Mouse (Mus musculus): ENCODE measurements around the gene Gsx1. TPM values are rescaled to one million over a fixed set of nuclear protein-coding genes. Genes with fewer than 3 reads are reported as not detected.
A peak's percentile ranks its signal among the peaks of the same experiment; 100 is the strongest.

The Gsx1 gene
- total and polyA plus RNA-seq, 3 experiments: not detected

DNA sequence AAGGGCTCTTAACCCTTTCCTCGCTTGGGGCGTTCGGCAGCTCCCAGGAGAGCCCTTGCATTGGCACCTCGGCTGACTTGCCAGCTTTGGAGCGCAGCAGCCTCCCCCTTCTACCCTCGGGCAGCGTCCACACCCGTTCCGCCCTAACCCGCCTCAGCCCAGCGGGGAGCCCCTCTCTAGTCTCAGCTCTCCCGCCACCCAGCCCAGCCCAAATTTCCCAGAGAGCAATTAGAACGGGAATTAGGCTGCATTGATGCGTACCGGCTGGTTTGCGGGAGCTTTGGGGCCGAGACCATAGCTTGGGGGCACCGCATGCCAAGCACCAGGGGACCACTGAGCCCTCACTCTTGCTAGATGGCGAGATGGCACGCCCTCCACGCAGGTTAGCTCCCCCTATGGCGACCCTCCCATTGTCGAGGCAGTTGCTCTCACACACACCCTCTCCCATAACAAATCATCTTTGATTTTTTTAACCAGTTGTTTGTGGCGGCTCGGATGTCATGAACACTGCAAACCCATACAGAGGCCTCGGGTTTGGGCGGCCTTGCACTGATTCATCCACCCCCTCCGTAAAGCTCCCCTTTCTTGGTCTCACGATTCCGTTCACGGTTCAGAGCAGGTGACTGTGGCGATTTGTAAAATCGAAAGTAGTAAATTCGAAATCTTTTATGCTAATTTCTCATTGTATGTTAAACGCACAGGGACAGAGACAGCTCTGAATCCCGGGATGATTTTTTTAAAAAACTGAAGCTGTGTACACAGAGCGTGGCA, 1.5 kb upstream of the Gsx1 start (continued):
- TF ChIP-seq JUND (conservative IDR thresholded peaks at IDR 0.05; ENCODE audit: low read depth, low read length) (no peak), POLR2A (IDR thresholded peaks at IDR 0.05; ENCODE audit: low read depth, low read length) (no peak), ELF1 (IDR thresholded peaks at IDR 0.05; ENCODE audit: low read depth, low read length) (no peak), MAZ (IDR thresholded peaks at IDR 0.05; ENCODE audit: low read depth, low read length) (no peak), KAT2A (IDR thresholded peaks at IDR 0.05; ENCODE audit: insufficient replicate concordance, low read length) (no peak), GABPA (IDR thresholded peaks at IDR 0.05; ENCODE audit: insufficient replicate concordance, low read depth, low read length) (no peak), EP300 (IDR thresholded peaks at IDR 0.05; ENCODE audit: low read length) (peak; percentile 24; the same call in 1 of the 2 replicates)

GRCm38 (mm10) chr5:147187552-147188170, 835 bp upstream of the Gsx1 start:
- in situ Hi-C loops (cut with MboI; ENCODE audit: low pct_ligation_motif_present, low pct_unique_long_range_greater_than_20kb, low sequenced_read_pairs) (no loop called here), dilution Hi-C loops (cut with MboI; ENCODE audit: extremely low pct_ligation_motif_present, extremely low pct_unique_long_range_greater_than_20kb, low sequenced_read_pairs) (no loop called here)
- Histone ChIP-seq H3K36me3 (replicated peaks in 1 of 2; ENCODE audit: control insufficient read depth in 1 of 2, insufficient read depth in 1 of 2, low read length in 1 of 2) (no peaks in the 10 kb centered on the region), H3K27ac (ENCODE audit: insufficient read depth, low read depth) (no peak overlapping the region), H3K9me3 (replicated peaks; ENCODE audit: low read length) (peaks cover 46% of the 10 kb centered on the region), H3K27me3 (replicated peaks) (peaks cover 30% of the 10 kb centered on the region), H3K4me1 (ENCODE audit: control insufficient read depth in 1 of 2, insufficient read depth in 2 of 2) (peaks cover 2 to 15% of the 10 kb centered on the region in 2 experiments; a peak in 2 of 4 replicates), H3K9ac (ENCODE audit: insufficient read depth, low read depth) (no peak overlapping the region), H3K4me2 (ENCODE audit: insufficient read depth, low read depth, poor library complexity, severe bottlenecking) (0 out of 2 replicates have a peak overlapping the region, but pooled peaks have one; percentile 2), H3K79me2 (replicated peaks; ENCODE audit: control insufficient read depth, extremely low read depth, insufficient read depth, poor library complexity, severe bottlenecking) (no peaks in the 10 kb centered on the region), H3K4me3 (replicated peaks in 1 of 3; ENCODE audit: low read depth in 2 of 3, low read length in 2 of 3, poor library complexity in 1 of 3) (peak overlapping the region in 1 of 3 experiments; percentile 16)
- no peak for DNase-seq (ENCODE audit: extremely low read depth)
- TF ChIP-seq UBTF (IDR thresholded peaks at IDR 0.05; ENCODE audit: low read depth, low read length) (0 out of 2 replicates have a peak, but pooled peaks have one; percentile 1), MXI1 (IDR thresholded peaks at IDR 0.05; ENCODE audit: low read depth, low read length) (no peak)

DNA sequence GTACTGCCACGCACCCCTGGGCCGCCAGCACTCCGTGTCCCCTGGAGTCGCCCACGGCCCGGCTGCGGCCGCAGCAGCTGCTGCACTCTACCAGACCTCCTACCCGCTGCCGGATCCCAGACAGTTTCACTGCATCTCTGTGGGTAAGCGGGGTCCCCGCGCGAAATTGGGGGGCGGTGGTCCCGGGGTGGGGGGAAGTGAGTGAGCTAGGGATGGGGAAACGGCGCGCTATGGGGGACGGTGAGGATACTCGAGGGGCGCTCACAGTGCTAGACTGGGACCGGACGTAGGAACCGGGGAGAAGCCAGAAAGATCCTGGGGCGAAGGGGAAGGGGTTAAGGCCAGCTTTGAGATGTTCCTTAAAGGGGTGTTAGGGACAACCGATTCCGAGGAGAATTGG, 660 bp downstream of the Gsx1 start:
- Histone ChIP-seq H3K79me2 (replicated peaks; ENCODE audit: control insufficient read depth, extremely low read depth, insufficient read depth, poor library complexity, severe bottlenecking) (no peaks in the 10 kb centered on the region), H3K4me2 (ENCODE audit: insufficient read depth, low read depth, poor library complexity, severe bottlenecking) (no peak overlapping the region), H3K4me3 (replicated peaks in 1 of 3; ENCODE audit: low read depth in 2 of 3, low read length in 2 of 3, poor library complexity in 1 of 3) (no peak overlapping the region), H3K9ac (ENCODE audit: insufficient read depth, low read depth) (no peak overlapping the region), H3K9me3 (replicated peaks; ENCODE audit: low read length) (peaks cover 35% of the 10 kb centered on the region), H3K4me1 (ENCODE audit: control insufficient read depth in 1 of 2, insufficient read depth in 2 of 2) (peaks cover 2 to 15% of the 10 kb centered on the region in 2 experiments; a peak in 2 of 4 replicates), H3K36me3 (replicated peaks in 1 of 2; ENCODE audit: control insufficient read depth in 1 of 2, insufficient read depth in 1 of 2, low read length in 1 of 2) (no peaks in the 10 kb centered on the region), H3K27me3 (replicated peaks) (peaks cover 27% of the 10 kb centered on the region), H3K27ac (ENCODE audit: insufficient read depth, low read depth) (no peak overlapping the region)
- TF ChIP-seq MAX (IDR thresholded peaks at IDR 0.05; ENCODE audit: low read length) (no peak), CTCF (conservative IDR thresholded peaks at IDR 0.05 in 1 of 2, IDR thresholded peaks at IDR 0.05 in 1 of 2; ENCODE audit: low read depth in 2 of 2, low read length in 2 of 2) (no peak), MAZ (IDR thresholded peaks at IDR 0.05; ENCODE audit: low read depth, low read length) (no peak), E2F4 (IDR thresholded peaks at IDR 0.05; ENCODE audit: insufficient replicate concordance, low read depth, low read length) (no peak), ZMIZ1 (IDR thresholded peaks at IDR 0.05; ENCODE audit: low read depth, low read length) (no peak), CHD1 (IDR thresholded peaks at IDR 0.05; ENCODE audit: low read depth, low read length) (no peak), USF2 (conservative IDR thresholded peaks at IDR 0.05; ENCODE audit: low read depth, low read length) (no peak), RAD21 (IDR thresholded peaks at IDR 0.05; ENCODE audit: low read depth, low read length) (no peak), SMC3 (IDR thresholded peaks at IDR 0.05; ENCODE audit: low read depth, low read length) (no peak), JUN (IDR thresholded peaks at IDR 0.05; ENCODE audit: insufficient read depth, low read depth, low read length) (no peak)
- in situ Hi-C loops (cut with MboI; ENCODE audit: low pct_ligation_motif_present, low pct_unique_long_range_greater_than_20kb, low sequenced_read_pairs): no loop called here
- dilution Hi-C loops (cut with MboI; ENCODE audit: extremely low pct_ligation_motif_present, extremely low pct_unique_long_range_greater_than_20kb, low sequenced_read_pairs): no loop called here
- no peak for DNase-seq (ENCODE audit: extremely low read depth)
